Mouse (Mus musculus) embryonic facial prominence, embryonic 15.5 days (tissue): ENCODE measurements around the gene Olfr295. TPM values are rescaled to one million over a fixed set of nuclear protein-coding genes. Genes with fewer than 3 reads are reported as not detected.

Experiments used
- ATAC-seq: fragments of 200-750 bp; cut with Nextera tagmentation; 2 replicates; pipeline ENCODE4 v1.8.0; 2017; ENCODE audit warnings: low read depth, moderate TSS enrichment; ENCODE audit not compliant: insufficient number of reproducible peaks, low FRiP score, low TSS enrichment
- H3K27ac ChIP-seq: fragments of 300-500 bp; sonication (generic); replicated peaks from 2 replicates; pipeline ENCODE4 v1.5.1; 2015; ENCODE audit warnings: mild to moderate bottlenecking, inconsistent platforms
- H3K27me3 ChIP-seq: fragments of 300-500 bp; sonication (generic); 2 replicates; pipeline ENCODE4 v1.6.1; 2015; ENCODE audit warnings: inconsistent platforms
- H3K36me3 ChIP-seq: fragments of 300-500 bp; sonication (generic); 2 replicates; pipeline ENCODE4 v1.6.1; 2015; ENCODE audit warnings: mild to moderate bottlenecking, inconsistent platforms
- H3K4me1 ChIP-seq: fragments of 300-500 bp; sonication (generic); 2 replicates; pipeline ENCODE4 v1.6.1; 2015; ENCODE audit warnings: inconsistent platforms
- H3K4me2 ChIP-seq: fragments of 300-500 bp; sonication (generic); replicated peaks from 2 replicates; pipeline ENCODE4 v1.6.1; 2015; ENCODE audit warnings: mild to moderate bottlenecking, inconsistent platforms
- H3K4me3 ChIP-seq: fragments of 300-500 bp; sonication (generic); replicated peaks from 2 replicates; pipeline ENCODE4 v1.5.1; 2015; ENCODE audit warnings: mild to moderate bottlenecking, inconsistent platforms
- H3K9ac ChIP-seq: fragments of 300-500 bp; sonication (generic); 2 replicates; pipeline ENCODE4 v1.6.1; 2015; ENCODE audit warnings: inconsistent platforms
- H3K9me3 ChIP-seq: fragments of 300-500 bp; sonication (generic); replicated peaks from 2 replicates; pipeline ENCODE4 v1.6.1; 2016; ENCODE audit warnings: inconsistent platforms
- WGBS: fragments of 180-500 bp; shearing (Covaris S2); methylation state at CpG from one replicate; pipeline ENCODE4 v1.1.7; 2015; 5-methylcytosine and 5-hydroxymethylcytosine counted together
- polyA plus RNA-seq: library from polyadenylated mRNA; unstranded; fragments of >200 nt; fragmentation: Nextera tagmentation; extraction: Ambion mirVana; gene quantifications from 2 replicates; pipeline ENCODE4 v1.2.1, GENCODE M21; 2015

Gene Olfr295
- polyA plus RNA-seq, result 0.07 TPM in 2 replicates

DNA sequence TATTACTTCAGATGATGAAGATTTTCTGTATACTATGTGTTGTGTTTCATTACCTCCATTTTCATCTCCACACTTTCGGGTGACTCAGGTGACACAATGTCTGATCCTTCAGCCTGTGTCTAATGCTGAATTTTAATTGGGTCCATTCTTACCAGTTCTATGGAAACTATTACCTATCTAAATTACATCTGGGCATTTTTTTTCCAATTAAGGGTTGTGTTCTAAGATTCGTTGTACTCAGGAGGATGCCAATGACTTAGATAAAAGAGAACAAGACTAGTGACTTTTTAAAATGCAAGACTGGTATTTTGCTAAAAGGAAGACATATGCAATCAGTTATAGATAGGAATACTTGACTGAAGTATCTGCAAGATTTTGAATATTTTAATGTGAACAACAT is at the start of gene Olfr295:
Olfr295 (plus strand) TSS at position 301 of the 400 bp plus-strand sequence.
- Histone ChIP-seq H3K4me3 (no peak within 1 kb of the TSS), H3K27ac (no peak within 1 kb of the TSS), H3K4me2 (no peak within 1 kb of the TSS), H3K36me3 (no peaks in the 10 kb centered on the region), H3K9ac (no peak within 1 kb of the TSS), H3K4me1 (no peaks in the 10 kb centered on the region), H3K27me3 (no peaks in the 10 kb centered on the region), H3K9me3 (no peaks in the 10 kb centered on the region)
- 63% methylated on average over 2 of the region's 2 CpGs for WGBS
- ATAC-seq, result no peak

DNA sequence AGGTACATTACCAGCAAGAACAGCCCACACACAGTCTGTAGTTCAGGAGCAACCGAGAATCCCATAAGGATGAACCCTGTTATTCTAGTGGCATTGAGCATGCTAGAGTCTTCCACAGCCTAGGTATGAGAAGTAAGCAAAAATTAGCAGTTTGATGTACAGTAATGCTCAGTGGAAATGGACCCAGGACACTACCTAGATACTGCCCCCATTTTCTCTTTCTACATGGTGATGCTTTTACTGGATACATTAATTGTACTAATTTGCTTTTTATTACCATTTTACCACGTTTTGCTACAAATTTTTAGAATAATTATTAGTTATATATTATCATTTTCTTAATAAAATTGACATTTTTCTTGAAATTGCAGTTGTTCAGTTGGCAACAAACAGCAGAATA is 32.9 kb downstream of the Olfr295 start, which contains the start of gene Olfr294:
Olfr294 (minus strand) TSS at position 101 of the 400 bp plus-strand sequence.
- Histone ChIP-seq H3K4me1 (no peaks in the 10 kb centered on the region), H3K27me3 (no peaks in the 10 kb centered on the region), H3K9ac (no peak within 1 kb of the TSS), H3K9me3 (no peaks in the 10 kb centered on the region), H3K4me3 (no peak within 1 kb of the TSS), H3K4me2 (no peak within 1 kb of the TSS), H3K27ac (no peak within 1 kb of the TSS), H3K36me3 (no peaks in the 10 kb centered on the region)
- no peak for ATAC-seq
- WGBS, result 58% methylated on average over 2 of the region's 2 CpGs

Other genes starting within 250 kb of the Olfr295 start
- not detected in 2 replicates for gene Olfr307, start 246.3 kb upstream of the Olfr295 start, polyA plus RNA-seq
- not detected in 2 replicates for gene Olfr305, start 216.9 kb upstream of the Olfr295 start, polyA plus RNA-seq
- gene Olfr304, start 197.2 kb upstream of the Olfr295 start, polyA plus RNA-seq, result not detected in 2 replicates
- gene Olfr303, start 186.1 kb upstream of the Olfr295 start, polyA plus RNA-seq, result not detected in 2 replicates
- gene Olfr301, start 180.0 kb upstream of the Olfr295 start, polyA plus RNA-seq, result 0.08 and 0.13 TPM in 2 replicates
- 0.19 TPM in 1 of 2 replicates, not detected in the other for gene Olfr299, start 123.9 kb upstream of the Olfr295 start, polyA plus RNA-seq
- 0.43 TPM in 1 of 2 replicates, not detected in the other for gene Olfr298, start 91.4 kb upstream of the Olfr295 start, polyA plus RNA-seq
- gene Olfr297, start 63.9 kb upstream of the Olfr295 start, polyA plus RNA-seq, result not detected in 2 replicates
- gene Olfr294, start 32.8 kb downstream of the Olfr295 start, polyA plus RNA-seq, result not detected in 2 replicates
- 0.09 TPM in 1 of 2 replicates, not detected in the other for gene Olfr293, start 65.2 kb downstream of the Olfr295 start, polyA plus RNA-seq
- 0.11 TPM in 1 of 2 replicates, not detected in the other for gene Olfr292, start 104.5 kb downstream of the Olfr295 start, polyA plus RNA-seq
- gene Folh1, start 192.1 kb downstream of the Olfr295 start, polyA plus RNA-seq, result 0.08 TPM in 2 replicates
- not detected in 2 replicates for gene Vmn2r77, start 211.2 kb downstream of the Olfr295 start, polyA plus RNA-seq